Mouse (Mus musculus) c-Kit-negative CD71-positive TER-119-positive erythroid progenitor cells, embryonic 14.5 days (primary cell): ENCODE measurements around the gene Sertad4.

Source experiments
- DNase-seq: peaks from one replicate; pipeline ENCODE4 v3.0.0-alpha.2; 2013; ENCODE audit warnings: low read depth, low spot score

Sertad4 gene

GRCm38 (mm10) chr1:192852047-192852446, 3.5 kb downstream of the Sertad4 start:
- DNase-seq, result no peak

GRCm38 (mm10) chr1:192851640-192852039, 3.9 kb downstream of the Sertad4 start:
- no peak for DNase-seq

- DNase-seq, result no peak
Measured at GRCm38 (mm10) chr1:192851126-192851525, 4.4 kb downstream of the Sertad4 start.

- no peak for DNase-seq
Measured at GRCm38 (mm10) chr1:192849616-192850015, 5.9 kb downstream of the Sertad4 start.

- DNase-seq, result no peak
Measured at GRCm38 (mm10) chr1:192847254-192847653, 8.3 kb downstream of the Sertad4 start.

GRCm38 (mm10) chr1:192841094-192841813, 14.3 kb downstream of the Sertad4 start:
- no peak for DNase-seq

- DNase-seq, result no peak
Measured at GRCm38 (mm10) chr1:192840655-192841054, 14.9 kb downstream of the Sertad4 start.

- DNase-seq, result no peak
Measured at GRCm38 (mm10) chr1:192835211-192835681, 20.3 kb downstream of the Sertad4 start.

GRCm38 (mm10) chr1:192834361-192835210, 21.0 kb downstream of the Sertad4 start:
- no peak for DNase-seq

- DNase-seq, result no peak
Measured at GRCm38 (mm10) chr1:192833586-192833985, 22.0 kb downstream of the Sertad4 start.

- DNase-seq, result no peak
Measured at GRCm38 (mm10) chr1:192833097-192833496, 22.5 kb downstream of the Sertad4 start.

GRCm38 (mm10) chr1:192832338-192832737, 23.2 kb downstream of the Sertad4 start:
- DNase-seq, result no peak

- no peak for DNase-seq
Measured at GRCm38 (mm10) chr1:192830444-192830843, 25.1 kb downstream of the Sertad4 start.

- no peak for DNase-seq
Measured at GRCm38 (mm10) chr1:192828928-192829327, 26.6 kb downstream of the Sertad4 start.

GRCm38 (mm10) chr1:192827955-192828354, 27.6 kb downstream of the Sertad4 start:
- DNase-seq, result no peak

GRCm38 (mm10) chr1:192825746-192826145, 29.8 kb downstream of the Sertad4 start:
- DNase-seq, result peak; percentile 19

GRCm38 (mm10) chr1:192822652-192823525, 32.7 kb downstream of the Sertad4 start:
- no peak for DNase-seq

GRCm38 (mm10) chr1:192822309-192822651, 33.3 kb downstream of the Sertad4 start:
- DNase-seq, result no peak

- DNase-seq, result no peak
Measured at GRCm38 (mm10) chr1:192818334-192818733, 37.2 kb downstream of the Sertad4 start.

- DNase-seq, result no peak
Measured at GRCm38 (mm10) chr1:192815789-192816188, 39.8 kb downstream of the Sertad4 start.

GRCm38 (mm10) chr1:192814700-192815099, 40.9 kb downstream of the Sertad4 start:
- no peak for DNase-seq

- DNase-seq, result no peak
Measured at GRCm38 (mm10) chr1:192812758-192813157, 42.8 kb downstream of the Sertad4 start.
